16 mouse cellular contexts compared by ENCODE assay signal in the genomic region with DNA sequence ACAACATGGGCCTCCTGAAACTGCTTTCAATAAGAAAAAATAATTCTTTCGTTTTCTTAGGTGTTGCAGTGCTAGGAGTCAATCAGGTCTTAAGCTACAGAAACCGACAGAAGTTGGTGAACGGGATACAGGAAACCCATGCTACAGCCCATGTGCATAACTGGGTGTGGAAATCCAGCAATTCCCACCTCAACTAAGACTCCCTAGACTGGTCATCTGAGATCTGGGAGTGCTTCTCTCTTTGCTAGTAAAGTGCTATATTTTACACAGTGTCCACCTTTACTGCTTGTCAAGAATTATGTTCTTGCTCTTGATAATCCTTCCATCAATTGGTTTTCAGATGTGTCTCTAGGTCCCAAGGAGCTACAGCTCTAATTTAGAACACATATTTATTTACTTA.
"Had no signal": no experiment of that assay in that cellular context is flagged by ENCODE, and none has a peak within 500 bp of the region (broad histone marks: within the 10 kb centered on the region; RNA-seq: fewer than 3 reads in every experiment).

No protein-coding gene starts in this region.

- H3K9me3 ChIP-seq: neural tube, embryonic 13.5 days; neural tube, embryonic 15.5 days; stomach, embryonic 15.5 days had no signal

- H3K4me2 ChIP-seq: neural tube, embryonic 13.5 days; neural tube, embryonic 15.5 days; stomach, embryonic 15.5 days had no signal

- H3K4me3 ChIP-seq: neural tube, embryonic 13.5 days; neural tube, embryonic 15.5 days; stomach, embryonic 15.5 days had no signal

- DNase-seq: retina, postnatal 1 day; right cerebral cortex, adult 18-20 months; right cerebral cortex, postnatal 14 days; right cerebral cortex, postnatal 25 days; right cerebral cortex, postnatal 4 days; spleen, adult 18-20 months; thymus, adult 18-20 months; thymus, adult 2 months; thymus, postnatal 14 days; thymus, postnatal 25 days; thymus, postnatal 36 days; thymus, postnatal 4 days had no signal

- H3K27ac ChIP-seq: neural tube, embryonic 13.5 days; neural tube, embryonic 15.5 days; stomach, embryonic 15.5 days; stomach, postnatal 0 days had no signal

- H3K4me1 ChIP-seq: neural tube, embryonic 13.5 days; neural tube, embryonic 15.5 days; stomach, embryonic 15.5 days had no signal

- H3K9ac ChIP-seq: neural tube, embryonic 13.5 days; neural tube, embryonic 15.5 days; stomach, embryonic 15.5 days had no signal

- H3K36me3 ChIP-seq: neural tube, embryonic 13.5 days; neural tube, embryonic 15.5 days; stomach, embryonic 15.5 days had no signal

- H3K27me3 ChIP-seq: neural tube, embryonic 13.5 days; neural tube, embryonic 15.5 days; stomach, embryonic 15.5 days had no signal
